Mouse (Mus musculus): ENCODE results near the gene Mast4.
"Not testable (repeated sequence)": the region's sequence is repeated elsewhere in the genome, so short reads cannot be mapped to it uniquely, and the experiment has no call there.

- not testable (repeated sequence) for TF ChIP-seq CTCF (IDR thresholded peaks at IDR 0.05; ENCODE audit: low read depth, low read length); POLR2A (IDR thresholded peaks at IDR 0.05; ENCODE audit: borderline replicate concordance, low read depth, low read length)
Observed at GRCm38 (mm10) chr13:103356909-103357308, 22.6 kb upstream of the Mast4 start.
